Mouse (Mus musculus) erythroblast, embryonic 14.5 days (primary cell): ENCODE results near the gene Tshz2.

ENCODE experiments used
- GATA1 ChIP-seq: IDR thresholded peaks from 2 replicates; pipeline ENCODE4 v1.6.1; 2012; ENCODE audit warnings: low read length, inconsistent platforms, mixed read lengths
- TAL1 ChIP-seq: IDR thresholded peaks from 3 replicates; pipeline ENCODE4 v1.6.1; 2012; ENCODE audit warnings: low read length, inconsistent platforms, mixed read lengths

- no peak for TF ChIP-seq GATA1
- no peak for TF ChIP-seq TAL1
Observed at GRCm38 (mm10) chr2:170027837-170028236, 395.0 kb downstream of the Tshz2 start.
